Mouse (Mus musculus) kidney, postnatal 4 days (tissue): Measurements from ENCODE around the gene Ddhd1.

ENCODE experiments used
- DNase-seq, 2 experiments: peaks; one replicate each; pipeline ENCODE4 v3.0.0; 2021; ENCODE audit warnings: mixed read lengths in 2 of 2

The Ddhd1 gene

DNA sequence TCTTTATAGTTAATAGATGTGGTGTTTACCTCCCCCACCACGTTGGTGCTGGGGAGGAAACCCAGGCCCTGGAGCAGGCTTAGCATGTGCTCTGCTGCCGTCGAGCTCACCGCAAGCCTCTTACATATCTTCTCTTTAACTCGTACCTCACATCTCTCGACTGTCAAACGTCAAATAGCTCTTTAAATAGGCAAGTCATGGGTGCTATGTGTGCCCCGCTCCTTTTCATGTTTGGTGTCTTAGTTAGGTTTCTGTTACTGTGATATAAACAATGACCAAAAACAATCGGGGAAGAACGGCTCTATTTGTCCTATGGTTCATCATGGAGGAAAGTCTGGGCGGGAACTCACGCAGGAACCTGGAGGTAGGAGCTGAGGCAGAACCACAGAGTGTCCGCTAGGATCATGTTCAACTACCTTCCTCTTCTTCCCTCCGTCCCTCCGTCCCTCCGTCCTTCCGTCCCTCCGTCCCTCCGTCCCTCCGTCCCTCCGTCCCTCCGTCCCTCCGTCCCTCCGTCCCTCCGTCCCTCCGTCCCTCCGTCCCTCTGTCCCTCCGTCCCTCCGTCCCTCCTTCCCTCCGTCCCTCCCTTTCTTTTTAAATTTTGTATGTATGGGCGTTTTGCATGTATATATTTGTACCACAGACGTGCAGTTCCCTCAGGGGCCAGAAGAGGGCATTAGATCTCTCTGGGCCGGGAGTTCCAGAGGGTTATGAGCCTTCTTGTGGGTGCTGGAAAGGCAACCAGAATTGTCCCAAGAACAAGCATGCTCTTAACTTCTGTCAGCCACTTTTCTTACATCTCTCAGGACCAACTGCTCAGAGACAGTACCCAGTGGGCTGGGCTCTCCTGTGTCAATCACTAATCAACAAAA lies 91.6 kb downstream of the Ddhd1 start:
- peak; percentile 86 for DNase-seq

DNA sequence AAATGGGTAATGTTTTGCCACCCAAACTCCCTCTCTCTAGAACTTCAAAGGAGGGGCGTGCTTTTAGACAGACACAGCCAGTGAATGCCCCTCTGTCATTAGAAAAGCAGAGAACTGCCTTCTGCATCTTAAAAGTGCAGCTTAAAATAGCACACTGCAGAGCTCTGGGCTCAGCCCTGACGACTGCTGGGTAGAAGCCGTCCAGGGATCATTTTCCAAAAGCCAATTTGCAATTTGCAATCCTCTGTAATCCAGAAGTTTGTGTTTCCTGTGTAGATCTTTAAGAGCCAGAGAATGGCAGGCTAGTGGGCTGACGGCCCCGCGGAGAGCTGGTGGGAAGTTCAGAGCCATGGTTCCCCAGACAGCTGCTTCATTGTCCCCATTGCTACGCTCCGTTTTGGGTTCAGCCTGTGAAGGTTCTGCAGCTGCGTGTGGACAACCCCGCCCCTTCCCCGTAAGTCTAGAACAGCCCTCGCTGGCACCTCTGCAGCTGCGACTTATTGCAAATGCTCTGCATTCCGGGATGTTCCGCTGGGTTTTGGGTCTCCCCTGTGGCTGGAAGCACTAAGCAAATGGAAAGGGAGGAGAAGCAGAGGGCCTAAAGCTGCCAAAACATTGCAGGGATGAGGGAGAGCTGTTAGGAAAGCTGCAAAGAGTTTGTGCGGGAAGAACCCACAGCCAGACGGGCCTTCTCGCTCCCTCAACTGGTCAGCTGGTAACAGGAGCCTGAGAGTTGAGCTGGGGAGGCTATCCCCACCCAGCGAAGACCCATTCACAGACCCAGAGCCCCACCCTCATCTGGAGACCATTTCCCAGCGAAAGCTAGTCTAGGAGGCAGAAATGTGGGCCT lies 92.5 kb downstream of the Ddhd1 start:
- DNase-seq, result peak; percentile 58 to 71

DNA sequence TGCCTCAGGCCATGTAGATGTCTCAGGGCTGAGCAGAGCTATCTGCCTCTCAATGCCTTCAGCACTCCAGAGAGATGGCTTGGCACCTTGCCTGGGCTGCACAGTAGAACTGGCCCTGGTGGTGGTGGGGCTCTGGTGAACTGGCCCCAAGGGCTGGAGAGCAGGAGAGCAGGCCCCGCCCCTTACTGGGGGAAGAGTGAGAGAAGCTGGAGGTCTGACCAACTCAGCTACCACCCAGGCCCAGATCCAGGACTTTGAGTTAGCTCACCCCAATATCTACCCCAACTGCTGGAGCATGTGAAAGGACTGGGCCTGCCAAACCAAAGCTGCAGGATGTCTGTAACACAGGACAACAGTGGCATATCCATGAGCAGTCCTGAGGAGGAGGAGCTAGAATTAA lies 94.4 kb downstream of the Ddhd1 start:
- peak; percentile 45 to 48 for DNase-seq

DNA sequence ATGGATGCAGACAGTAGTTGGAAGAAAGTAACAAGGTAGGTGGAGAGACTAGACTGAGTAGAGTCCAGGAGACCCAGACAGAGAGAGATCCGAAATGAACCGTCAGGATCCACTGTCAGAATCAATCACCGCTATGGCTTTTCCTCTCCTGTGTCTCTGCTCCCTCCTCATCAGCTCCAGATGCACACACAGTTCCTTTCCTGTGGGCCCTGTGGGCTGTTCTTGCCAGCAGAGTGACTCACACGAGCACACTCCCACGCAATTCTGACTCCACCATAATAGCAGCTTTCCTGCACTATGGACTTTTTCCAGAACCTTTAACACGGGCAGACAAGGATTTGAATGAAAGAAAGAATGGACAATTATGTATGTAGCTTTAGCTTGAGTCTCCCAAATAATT lies 96.3 kb downstream of the Ddhd1 start:
- no peak for DNase-seq

DNA sequence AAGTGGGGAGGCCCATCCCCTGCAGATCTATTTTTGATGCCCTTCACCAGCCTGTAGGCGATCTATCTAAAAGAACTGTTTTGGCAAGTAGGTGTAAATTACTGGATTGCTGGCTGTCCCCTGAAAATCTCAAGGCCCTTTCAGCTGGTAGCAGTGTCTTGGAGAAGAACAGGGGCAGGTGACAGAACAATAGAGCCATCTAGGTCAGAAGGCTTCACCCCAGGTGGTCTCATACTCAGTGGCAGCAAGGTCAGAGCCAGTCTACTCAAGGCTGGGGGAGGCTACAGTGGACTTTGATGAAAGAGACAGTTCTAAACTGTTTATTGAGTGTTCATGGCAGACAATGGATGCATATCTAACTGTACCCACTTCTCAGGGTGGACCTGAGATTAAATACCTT lies 98.9 kb downstream of the Ddhd1 start:
- no peak for DNase-seq

DNA sequence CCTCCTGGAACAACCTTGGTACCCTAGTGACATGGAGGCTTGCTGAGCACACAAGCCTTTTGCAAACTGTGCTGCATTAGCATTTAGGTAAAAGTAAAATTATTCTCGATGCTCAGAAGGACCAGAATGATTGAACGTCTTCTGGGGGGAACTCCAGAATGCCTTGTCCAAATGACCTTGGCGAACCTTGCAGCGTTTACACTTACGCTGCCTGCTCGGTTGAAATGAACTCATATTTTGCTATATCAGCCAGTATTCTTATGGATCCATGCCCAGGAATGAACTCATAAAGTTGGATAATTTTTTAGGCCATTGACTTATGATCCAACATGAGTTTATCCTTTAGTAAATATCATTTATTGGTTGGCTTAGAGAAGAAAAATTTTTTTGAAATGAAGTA lies 103.6 kb downstream of the Ddhd1 start:
- DNase-seq, result no peak

DNA sequence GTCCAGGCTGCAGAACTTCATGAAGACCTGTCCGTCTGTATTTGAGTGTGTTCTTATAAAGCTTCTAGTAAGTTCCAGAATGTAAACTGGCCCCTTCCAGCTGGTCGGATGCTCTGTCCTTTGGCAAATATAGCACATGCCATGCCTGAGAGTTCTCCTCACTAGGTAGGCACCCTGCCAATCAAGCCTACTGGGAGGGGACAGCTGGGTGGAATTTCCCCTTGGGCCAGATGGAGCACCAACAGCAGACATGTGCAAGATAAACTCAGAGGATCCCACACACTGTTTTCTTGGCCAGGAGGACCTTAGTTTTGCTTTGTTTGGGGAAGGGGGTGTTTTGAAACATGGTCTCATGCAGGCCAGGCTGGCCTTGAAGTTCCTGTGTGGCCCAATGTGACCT lies 104.1 kb downstream of the Ddhd1 start:
- DNase-seq, result no peak

DNA sequence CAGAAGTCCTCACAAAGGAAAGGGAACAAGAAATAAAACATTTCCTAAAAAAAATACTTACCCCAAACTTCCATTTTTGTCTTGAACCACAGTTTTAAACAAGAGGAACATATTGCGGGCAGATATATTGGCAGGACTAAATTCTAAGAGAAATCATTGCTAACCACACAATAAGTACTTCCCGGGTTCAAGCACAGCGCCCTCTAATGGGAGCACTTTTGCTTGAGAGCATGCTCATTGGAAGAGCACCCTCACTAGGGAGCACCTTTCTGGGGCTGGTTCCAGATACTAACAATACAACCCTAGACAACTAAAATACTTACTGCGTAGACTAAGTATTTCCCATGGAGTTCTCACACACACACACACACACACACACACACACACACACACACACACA lies 105.5 kb downstream of the Ddhd1 start:
- no peak for DNase-seq

DNA sequence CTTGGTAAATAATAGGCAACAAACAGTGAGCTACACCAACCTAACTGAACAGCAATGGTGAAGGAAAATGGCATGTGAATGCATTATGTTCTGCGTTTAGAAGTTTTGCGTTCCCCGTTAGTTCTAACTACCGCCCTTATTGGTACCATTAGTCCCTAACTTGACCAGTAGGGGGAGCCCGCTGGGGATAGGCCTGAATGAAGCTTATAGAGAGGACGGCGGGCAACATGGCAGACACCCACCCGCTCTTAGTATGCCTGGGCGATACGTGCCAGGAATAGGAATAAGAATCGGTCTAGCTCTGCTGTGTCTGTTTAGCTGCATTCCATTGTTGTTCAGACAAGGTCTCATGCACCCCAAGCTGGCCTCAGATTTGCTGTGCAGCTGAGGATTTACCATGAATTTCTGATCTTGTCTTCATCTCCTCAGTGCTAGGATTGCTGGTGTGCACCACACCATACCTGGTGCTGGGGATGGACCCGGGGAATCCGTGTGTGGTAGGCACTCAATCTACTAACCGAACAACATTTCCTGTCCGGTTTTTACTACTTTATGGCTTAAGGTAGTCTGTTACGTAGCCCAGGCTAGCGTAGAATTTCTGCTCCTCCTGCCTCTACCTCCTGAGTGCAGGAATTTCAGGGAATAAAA lies 106.7 kb downstream of the Ddhd1 start:
- DNase-seq, result no peak

DNA sequence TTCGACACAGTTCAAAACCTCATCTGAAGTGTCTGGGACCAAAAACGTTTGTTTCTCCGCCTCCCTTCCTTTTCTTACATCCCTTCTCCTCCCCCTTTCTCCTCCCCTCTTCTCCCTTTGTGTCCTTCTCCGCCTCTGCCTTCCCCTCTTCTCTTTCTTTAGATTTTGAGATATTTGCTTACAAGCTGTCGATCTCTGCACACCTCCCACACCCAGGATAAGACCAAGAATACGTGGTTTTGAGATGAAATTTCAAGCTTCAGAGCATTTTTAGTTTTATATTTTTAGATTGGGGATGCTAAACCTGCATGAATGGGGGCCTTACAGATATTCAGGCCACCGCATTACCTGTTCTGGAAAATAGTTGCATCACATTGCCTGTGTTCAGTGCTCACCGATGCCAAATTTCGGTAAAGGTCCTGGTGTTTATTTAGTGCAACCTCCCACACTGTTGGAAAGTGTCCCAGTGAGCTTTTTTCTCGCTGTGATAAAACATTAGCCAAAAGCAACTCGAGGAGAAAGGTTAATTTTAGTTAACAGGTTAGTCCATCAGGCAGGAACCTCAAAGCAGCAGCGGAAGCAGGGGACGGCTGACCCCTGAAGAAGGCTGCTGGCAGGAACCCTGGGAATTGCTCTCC lies 107.8 kb downstream of the Ddhd1 start:
- DNase-seq, result no peak

DNA sequence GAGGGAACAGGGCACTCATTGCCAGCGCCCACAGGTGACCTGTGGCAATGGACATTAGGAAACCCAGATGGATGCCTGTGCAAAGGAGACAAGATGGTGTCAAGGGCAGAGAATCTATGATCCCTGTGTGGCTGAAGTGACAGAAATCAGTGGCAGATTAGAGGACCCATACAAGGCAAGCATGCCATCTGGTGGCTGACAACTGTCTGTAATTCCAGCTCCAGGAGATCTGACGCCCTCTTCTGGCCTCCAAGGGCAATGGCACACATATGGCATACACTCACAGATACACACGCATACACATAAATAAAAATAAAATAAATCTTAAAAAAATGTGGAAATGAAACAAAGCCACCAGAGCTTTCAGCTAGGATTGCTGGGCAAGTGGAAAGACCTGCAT lies 109.8 kb downstream of the Ddhd1 start:
- no peak for DNase-seq

DNA sequence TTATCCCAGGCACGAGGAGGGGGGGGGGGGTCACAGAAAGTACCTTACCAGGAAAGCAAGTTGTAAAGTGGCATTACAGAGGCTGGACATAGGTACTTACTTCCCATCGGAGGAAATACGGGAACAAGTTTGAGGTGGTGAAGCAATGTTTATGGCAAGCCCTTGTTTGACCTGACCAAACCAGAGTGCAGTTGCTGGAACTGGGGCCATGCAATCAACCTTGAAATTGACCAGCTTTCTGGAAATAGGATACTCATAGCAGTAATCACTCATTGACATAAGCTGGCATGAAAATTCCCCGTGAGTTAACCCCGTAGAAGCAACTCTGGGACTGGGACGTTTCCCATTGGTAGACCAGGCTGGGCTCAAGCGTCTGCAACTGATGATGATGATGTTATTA lies 113.0 kb downstream of the Ddhd1 start:
- DNase-seq, result no peak

DNA sequence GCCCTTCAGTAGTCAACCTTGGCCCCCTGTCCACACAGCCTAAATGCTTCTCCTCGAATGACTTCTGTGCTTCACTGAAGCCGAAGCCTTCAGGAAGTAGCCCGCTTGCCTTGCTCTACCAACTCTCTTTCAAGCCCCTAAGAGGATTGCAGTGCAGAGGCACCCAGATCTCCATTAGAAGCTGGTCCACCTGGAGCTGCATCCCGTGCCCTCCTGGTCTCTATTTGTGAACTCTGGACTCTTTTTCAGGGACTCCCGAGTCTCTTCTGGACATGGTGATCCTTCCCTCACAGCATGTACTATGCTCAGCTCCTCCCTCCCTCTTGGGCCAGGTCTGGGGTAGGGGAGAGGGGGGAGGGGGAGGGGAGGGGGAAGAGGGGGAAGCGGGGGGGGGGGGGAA lies 113.9 kb downstream of the Ddhd1 start:
- no peak for DNase-seq

DNA sequence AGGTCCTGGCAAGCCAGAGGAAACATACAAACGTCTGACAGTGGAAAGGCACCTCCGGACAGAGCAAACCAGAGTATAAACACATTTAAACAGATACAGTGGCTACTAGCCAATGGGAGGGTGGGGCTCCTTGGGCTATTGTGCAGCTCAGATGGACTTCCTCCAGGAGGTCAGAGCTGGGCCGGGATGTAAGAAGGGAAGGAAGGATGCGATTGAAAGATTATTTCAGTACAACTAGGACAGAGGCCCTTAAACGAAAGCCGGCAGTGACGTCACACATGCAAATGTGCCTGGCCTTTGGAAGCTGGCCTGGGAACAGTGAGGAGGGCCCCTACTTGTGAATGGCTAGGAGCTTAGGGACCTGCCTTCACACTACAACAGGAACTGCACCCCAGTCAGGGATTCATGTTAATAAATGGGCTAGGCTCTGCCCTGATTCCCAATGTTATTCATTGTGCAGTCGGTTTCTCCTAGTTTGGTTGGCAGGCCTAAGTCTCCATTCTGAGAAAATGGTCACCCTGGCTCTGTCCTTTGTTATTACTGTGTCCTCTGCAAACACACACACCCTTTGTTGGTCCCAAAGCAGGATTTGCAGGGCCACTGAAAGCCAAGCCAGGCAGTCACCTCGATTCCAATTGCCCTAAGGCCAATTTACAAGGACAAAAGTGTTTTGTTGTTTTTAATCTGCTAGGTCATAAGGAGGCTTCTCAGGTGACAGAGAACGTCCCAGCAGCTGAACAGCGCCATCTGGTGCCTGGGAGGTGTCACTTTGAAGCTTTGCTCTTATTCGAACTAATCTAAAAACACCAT lies 118.1 kb downstream of the Ddhd1 start:
- peak; percentile 87 to 90 for DNase-seq
